Mouse (Mus musculus): Measurements from ENCODE around the gene Scube1. TPM values are rescaled to one million over a fixed set of nuclear protein-coding genes. Genes with fewer than 3 reads are reported as not detected.

The Scube1 gene
- polyA plus RNA-seq, 1 experiment: 6.3 TPM

GRCm38 (mm10) chr15:83638196-83638899, 86.5 kb downstream of the Scube1 start:
- Histone ChIP-seq H3K4me3 (ENCODE audit: insufficient read depth, low read length) (no peak overlapping the region), H3K4me1 (ENCODE audit: control insufficient read depth, insufficient read depth, low read length) (no peaks in the 10 kb centered on the region), H3K27ac (ENCODE audit: insufficient read depth, low read length) (no peak overlapping the region)
- no peak for TF ChIP-seq CTCF (IDR thresholded peaks at IDR 0.05; ENCODE audit: borderline replicate concordance, insufficient read depth, low read length)
- TF ChIP-seq POLR2A (IDR thresholded peaks at IDR 0.05; ENCODE audit: low read depth, low read length): no peak

GRCm38 (mm10) chr15:83636759-83637158, 88.1 kb downstream of the Scube1 start:
- no peak overlapping the region for H3K4me3 ChIP-seq (ENCODE audit: insufficient read depth, low read length)
- no peaks in the 10 kb centered on the region for H3K4me1 ChIP-seq (ENCODE audit: control insufficient read depth, insufficient read depth, low read length)
- TF ChIP-seq POLR2A (IDR thresholded peaks at IDR 0.05; ENCODE audit: low read depth, low read length) (no peak), CTCF (IDR thresholded peaks at IDR 0.05; ENCODE audit: borderline replicate concordance, insufficient read depth, low read length) (no peak)
- H3K27ac ChIP-seq (ENCODE audit: insufficient read depth, low read length): no peak overlapping the region

GRCm38 (mm10) chr15:83635251-83635650, 89.6 kb downstream of the Scube1 start:
- no peak overlapping the region for H3K27ac ChIP-seq (ENCODE audit: insufficient read depth, low read length)
- TF ChIP-seq POLR2A (IDR thresholded peaks at IDR 0.05; ENCODE audit: low read depth, low read length): no peak
- TF ChIP-seq CTCF (IDR thresholded peaks at IDR 0.05; ENCODE audit: borderline replicate concordance, insufficient read depth, low read length): no peak
- H3K4me3 ChIP-seq (ENCODE audit: insufficient read depth, low read length): no peak overlapping the region
- no peaks in the 10 kb centered on the region for H3K4me1 ChIP-seq (ENCODE audit: control insufficient read depth, insufficient read depth, low read length)

GRCm38 (mm10) chr15:83634076-83634475, 90.7 kb downstream of the Scube1 start:
- TF ChIP-seq POLR2A (IDR thresholded peaks at IDR 0.05; ENCODE audit: low read depth, low read length) (no peak), CTCF (IDR thresholded peaks at IDR 0.05; ENCODE audit: borderline replicate concordance, insufficient read depth, low read length) (peak; percentile 19; the same call in 1 of the 2 replicates)
- H3K27ac ChIP-seq (ENCODE audit: insufficient read depth, low read length): no peak overlapping the region
- no peaks in the 10 kb centered on the region for H3K4me1 ChIP-seq (ENCODE audit: control insufficient read depth, insufficient read depth, low read length)
- H3K4me3 ChIP-seq (ENCODE audit: insufficient read depth, low read length): no peak overlapping the region

- Histone ChIP-seq H3K4me1 (ENCODE audit: control insufficient read depth, insufficient read depth, low read length) (no peaks in the 10 kb centered on the region), H3K27ac (ENCODE audit: insufficient read depth, low read length) (no peak overlapping the region), H3K4me3 (ENCODE audit: insufficient read depth, low read length) (no peak overlapping the region)
- TF ChIP-seq POLR2A (IDR thresholded peaks at IDR 0.05; ENCODE audit: low read depth, low read length) (no peak), CTCF (IDR thresholded peaks at IDR 0.05; ENCODE audit: borderline replicate concordance, insufficient read depth, low read length) (no peak)
Observed at GRCm38 (mm10) chr15:83631071-83631470, 93.8 kb downstream of the Scube1 start.

- H3K4me1 ChIP-seq (ENCODE audit: control insufficient read depth, insufficient read depth, low read length): no peaks in the 10 kb centered on the region
Observed at GRCm38 (mm10) chr15:83629716-83630115, 95.1 kb downstream of the Scube1 start.

GRCm38 (mm10) chr15:83626142-83626645, 98.6 kb downstream of the Scube1 start:
- Histone ChIP-seq H3K4me3 (ENCODE audit: insufficient read depth, low read length) (no peak overlapping the region), H3K27ac (ENCODE audit: insufficient read depth, low read length) (no peak overlapping the region), H3K4me1 (ENCODE audit: control insufficient read depth, insufficient read depth, low read length) (no peaks in the 10 kb centered on the region)
- TF ChIP-seq POLR2A (IDR thresholded peaks at IDR 0.05; ENCODE audit: low read depth, low read length) (no peak), CTCF (IDR thresholded peaks at IDR 0.05; ENCODE audit: borderline replicate concordance, insufficient read depth, low read length) (no peak)

More at GRCm38 (mm10) chr15:83629716-83630115, 95.1 kb downstream of the Scube1 start:
- H3K4me3 ChIP-seq (ENCODE audit: insufficient read depth, low read length): no peak overlapping the region
- H3K27ac ChIP-seq (ENCODE audit: insufficient read depth, low read length): no peak overlapping the region
- no peak for TF ChIP-seq POLR2A (IDR thresholded peaks at IDR 0.05; ENCODE audit: low read depth, low read length)
- no peak for TF ChIP-seq CTCF (IDR thresholded peaks at IDR 0.05; ENCODE audit: borderline replicate concordance, insufficient read depth, low read length)

GRCm38 (mm10) chr15:83615245-83615644, 109.6 kb downstream of the Scube1 start:
- H3K4me1 ChIP-seq (ENCODE audit: control insufficient read depth, insufficient read depth, low read length): no peaks in the 10 kb centered on the region
- no peak overlapping the region for H3K4me3 ChIP-seq (ENCODE audit: insufficient read depth, low read length)
- no peak overlapping the region for H3K27ac ChIP-seq (ENCODE audit: insufficient read depth, low read length)
- TF ChIP-seq POLR2A (IDR thresholded peaks at IDR 0.05; ENCODE audit: low read depth, low read length) (no peak), CTCF (IDR thresholded peaks at IDR 0.05; ENCODE audit: borderline replicate concordance, insufficient read depth, low read length) (no peak)

DNA sequence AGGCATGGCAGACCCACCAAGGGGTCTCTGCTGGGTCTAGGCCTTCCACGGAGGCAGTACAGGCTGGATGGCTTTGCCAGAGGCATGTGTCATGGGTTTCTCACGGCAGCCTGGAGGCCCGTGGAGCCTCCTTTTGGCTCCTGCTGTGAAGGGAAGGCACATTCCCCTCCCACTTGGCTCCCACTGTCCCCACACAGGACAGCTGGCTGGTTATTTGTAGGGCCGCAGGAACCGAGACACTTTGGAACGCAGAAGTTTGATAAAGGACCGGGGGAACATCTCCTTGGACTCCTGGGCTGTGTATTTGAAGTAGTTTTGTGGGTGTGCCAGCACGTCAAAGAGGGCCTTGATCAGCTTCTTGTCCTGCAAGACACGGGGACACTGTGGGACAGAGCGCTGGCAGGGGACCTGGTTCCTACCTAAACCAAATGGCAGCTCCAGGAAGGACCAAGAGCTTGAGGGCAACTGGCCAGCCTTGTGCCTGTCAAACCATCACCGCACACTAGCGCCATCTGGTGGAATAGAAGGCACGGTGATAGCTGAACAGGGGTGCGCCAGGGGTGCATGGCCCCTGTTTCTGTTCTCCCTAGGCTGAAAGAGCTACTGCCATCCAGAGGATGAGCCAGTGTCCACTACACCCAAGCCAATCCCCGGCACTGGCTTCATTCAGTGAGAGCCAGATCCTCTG, 117.6 kb downstream of the Scube1 start:
- no peak overlapping the region for H3K27ac ChIP-seq (ENCODE audit: insufficient read depth, low read length)
- H3K4me1 ChIP-seq (ENCODE audit: control insufficient read depth, insufficient read depth, low read length): no peaks in the 10 kb centered on the region
- no peak overlapping the region for H3K4me3 ChIP-seq (ENCODE audit: insufficient read depth, low read length)
- no peak for TF ChIP-seq POLR2A (IDR thresholded peaks at IDR 0.05; ENCODE audit: low read depth, low read length)
- TF ChIP-seq CTCF (IDR thresholded peaks at IDR 0.05; ENCODE audit: borderline replicate concordance, insufficient read depth, low read length): peak; percentile 91; the same call in 1 of the 2 replicates

DNA sequence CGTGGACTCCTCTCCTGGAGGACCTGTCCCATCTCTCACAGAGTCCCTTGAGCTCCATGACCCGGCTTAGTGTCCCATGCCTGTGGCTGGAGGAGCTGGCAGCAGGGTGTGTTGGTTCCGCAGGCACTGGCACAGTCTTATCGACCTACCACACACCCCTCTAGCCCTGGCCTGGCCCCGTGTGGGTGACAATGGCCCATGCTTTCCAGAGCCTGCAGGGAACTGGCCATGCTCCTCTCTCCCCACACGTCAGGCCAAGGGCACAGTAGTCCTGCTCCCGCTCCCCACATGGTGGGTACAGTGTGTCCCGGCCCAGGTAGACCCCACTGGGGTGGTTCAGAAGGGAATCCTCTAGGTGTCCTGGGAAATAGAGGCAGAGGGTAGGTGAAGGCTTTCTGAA, 118.1 kb downstream of the Scube1 start:
- TF ChIP-seq CTCF (IDR thresholded peaks at IDR 0.05; ENCODE audit: borderline replicate concordance, insufficient read depth, low read length): no peak
- TF ChIP-seq POLR2A (IDR thresholded peaks at IDR 0.05; ENCODE audit: low read depth, low read length): no peak
- no peak overlapping the region for H3K27ac ChIP-seq (ENCODE audit: insufficient read depth, low read length)

More for the DNA sequence above, 118.1 kb downstream of the Scube1 start:
- no peak overlapping the region for H3K4me3 ChIP-seq (ENCODE audit: insufficient read depth, low read length)
- H3K4me1 ChIP-seq (ENCODE audit: control insufficient read depth, insufficient read depth, low read length): no peaks in the 10 kb centered on the region

Measured in embryonic fibroblast, embryonic 13.5 days (primary cell).